Mouse (Mus musculus) cerebellum, postnatal 4 days (tissue): Measurements from ENCODE around the gene Tmco3.

Source experiments
- DNase-seq, 2 experiments: peaks; one replicate each; pipeline ENCODE4 v3.0.0; 2022; ENCODE audit warnings: low spot score in 2 of 2, mixed read lengths in 1 of 2

Tmco3 gene

GRCm38 (mm10) chr8:13287692-13288623 lies at the start of gene Tmco3, which contains the start of gene Dcun1d2:
Tmco3 (plus strand) TSS chr8:13288190.
Dcun1d2 (minus strand) TSS chr8:13288131.
- DNase-seq, result peak; percentile 83 to 94

- DNase-seq, result no peak
These were observed 47.9 kb upstream of the Tmco3 start for GRCm38 (mm10) chr8:13240055-13240454.

- no peak for DNase-seq
These were observed 47.3 kb upstream of the Tmco3 start for GRCm38 (mm10) chr8:13240691-13241090.

GRCm38 (mm10) chr8:13242985-13243870 lies 44.8 kb upstream of the Tmco3 start:
- no peak for DNase-seq

- DNase-seq, result no peak
These were observed 43.6 kb upstream of the Tmco3 start for GRCm38 (mm10) chr8:13244343-13244880.

GRCm38 (mm10) chr8:13252837-13253236 lies 35.2 kb upstream of the Tmco3 start:
- DNase-seq, result no peak

GRCm38 (mm10) chr8:13253413-13253812 lies 34.6 kb upstream of the Tmco3 start:
- DNase-seq, result no peak

- peak; percentile 51 to 70 for DNase-seq
These were observed 34.0 kb upstream of the Tmco3 start, which contains the start of gene Adprhl1 for GRCm38 (mm10) chr8:13254019-13254418. Adprhl1 (minus strand) TSS chr8:13254162.

GRCm38 (mm10) chr8:13263376-13263775 lies 24.6 kb upstream of the Tmco3 start:
- DNase-seq, result no peak

- DNase-seq, result no peak
These were observed 20.4 kb upstream of the Tmco3 start for GRCm38 (mm10) chr8:13267566-13267965.

- DNase-seq, result no peak
These were observed 15.2 kb upstream of the Tmco3 start for GRCm38 (mm10) chr8:13272834-13273233.

- no peak for DNase-seq
These were observed 11.0 kb upstream of the Tmco3 start for GRCm38 (mm10) chr8:13276941-13277447.

- DNase-seq, result no peak
These were observed 4.8 kb upstream of the Tmco3 start for GRCm38 (mm10) chr8:13283200-13283599.

GRCm38 (mm10) chr8:13287304-13287691 lies 692 bp upstream of the Tmco3 start:
- DNase-seq, result peak; percentile 57 to 72

- DNase-seq, result no peak
These were observed 656 bp downstream of the Tmco3 start for GRCm38 (mm10) chr8:13288646-13289045.

GRCm38 (mm10) chr8:13292364-13292763 lies 4.4 kb downstream of the Tmco3 start:
- peak; percentile 59 to 78 for DNase-seq

- no peak for DNase-seq
These were observed 5.9 kb downstream of the Tmco3 start for GRCm38 (mm10) chr8:13293677-13294470.

- DNase-seq, result no peak
These were observed 11.6 kb downstream of the Tmco3 start for GRCm38 (mm10) chr8:13299571-13299970.

- DNase-seq, result no peak
These were observed 13.0 kb downstream of the Tmco3 start for GRCm38 (mm10) chr8:13301036-13301435.

- no peak for DNase-seq
These were observed 17.5 kb downstream of the Tmco3 start for GRCm38 (mm10) chr8:13305459-13305858.

GRCm38 (mm10) chr8:13305884-13306283 lies 17.9 kb downstream of the Tmco3 start:
- no peak for DNase-seq
